Mouse (Mus musculus): ENCODE measurements around the gene A530084C06Rik. TPM values are rescaled to one million over a fixed set of nuclear protein-coding genes. Genes with fewer than 3 reads are reported as not detected.

A530084C06Rik gene
- not detected in 2 replicates for polyA plus RNA-seq (2015; fragmentation: Nextera tagmentation; extraction: Ambion mirVana)

GRCm38 (mm10) chr13:31558521-31559418 lies at the start of gene A530084C06Rik:
Gene A530084C06Rik, minus strand, starts transcription at chr13:31559333.
- no peaks in the 10 kb centered on the region for H3K36me3 ChIP-seq (ENCODE audit: control insufficient read depth, insufficient read depth, low read length)
- H3K9me3 ChIP-seq (ENCODE audit: control insufficient read depth, low read length), result no peaks in the 10 kb centered on the region
- peaks cover 76% of the 10 kb centered on the region for H3K27me3 ChIP-seq (ENCODE audit: control insufficient read depth, insufficient read depth, low read depth, low read length)
- peak; percentile 49 for ATAC-seq (ENCODE audit: low read depth)
- peaks cover 10% of the 10 kb centered on the region for H3K4me1 ChIP-seq (replicated peaks; ENCODE audit: control insufficient read depth, insufficient read depth, low read length)
- WGBS, result under 1% methylated on average over 87 of the region's 88 CpGs
- no peak within 1 kb of the TSS for H3K27ac ChIP-seq (ENCODE audit: low read length)
- peak within 1 kb of the TSS; percentile 64 for H3K4me3 ChIP-seq (ENCODE audit: low read length)
- H3K9ac ChIP-seq (ENCODE audit: low read length), result peak within 1 kb of the TSS; percentile 64
- peak within 1 kb of the TSS; percentile 100 for H3K4me2 ChIP-seq (ENCODE audit: low read depth, low read length)

DNA sequence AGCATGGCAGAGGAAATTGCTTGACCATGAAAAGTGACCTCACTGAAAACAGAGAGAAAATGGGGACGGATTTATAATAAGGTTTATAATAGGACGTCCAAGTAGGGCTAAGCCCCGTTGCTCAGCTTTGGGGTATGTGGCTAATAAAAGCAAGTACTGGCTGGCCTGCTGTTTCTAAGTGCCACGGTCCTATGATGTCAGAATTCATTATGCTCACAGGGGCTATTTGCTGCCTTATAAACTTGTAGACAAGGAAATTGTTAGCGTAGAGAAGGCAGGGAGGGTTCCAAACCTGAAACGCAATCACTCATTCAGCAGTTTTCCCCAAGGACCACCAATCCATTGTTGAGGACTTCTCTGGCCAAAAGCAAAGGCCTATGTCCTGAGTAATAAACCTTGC lies 44.8 kb upstream of the A530084C06Rik start:
- Histone ChIP-seq H3K4me3 (ENCODE audit: low read length) (no peak overlapping the region), H3K4me1 (replicated peaks; ENCODE audit: control insufficient read depth, insufficient read depth, low read length) (no peaks in the 10 kb centered on the region), H3K27ac (ENCODE audit: low read length) (no peak overlapping the region), H3K4me2 (ENCODE audit: low read depth, low read length) (no peak overlapping the region), H3K9me3 (ENCODE audit: control insufficient read depth, low read length) (no peaks in the 10 kb centered on the region), H3K9ac (ENCODE audit: low read length) (no peak overlapping the region), H3K36me3 (ENCODE audit: control insufficient read depth, insufficient read depth, low read length) (no peaks in the 10 kb centered on the region), H3K27me3 (ENCODE audit: control insufficient read depth, insufficient read depth, low read depth, low read length) (no peaks in the 10 kb centered on the region)
- WGBS, result 79% methylated on average over 6 of the region's 6 CpGs
- no peak for ATAC-seq (ENCODE audit: low read depth)

DNA sequence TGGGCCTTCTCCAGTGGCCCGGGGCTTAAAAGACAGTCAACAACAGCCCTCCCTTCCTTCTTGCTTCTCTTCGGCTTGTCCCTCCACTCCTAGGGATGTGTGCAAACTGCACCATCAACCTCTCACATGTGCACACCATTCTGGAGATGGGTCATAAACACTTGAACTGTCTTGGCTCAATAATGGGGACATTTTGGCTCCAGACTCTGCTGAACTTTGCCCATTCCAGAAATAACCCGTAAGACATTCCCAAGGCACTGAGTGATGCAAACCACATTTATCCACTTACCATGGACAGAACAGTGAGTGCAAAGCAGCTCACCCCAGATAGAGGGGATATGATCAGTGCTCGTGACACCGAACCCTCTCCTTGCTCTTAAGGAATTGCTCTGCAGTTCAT lies 40.4 kb upstream of the A530084C06Rik start:
- Histone ChIP-seq H3K36me3 (ENCODE audit: control insufficient read depth, insufficient read depth, low read length) (no peaks in the 10 kb centered on the region), H3K9ac (ENCODE audit: low read length) (no peak overlapping the region), H3K4me2 (ENCODE audit: low read depth, low read length) (no peak overlapping the region), H3K9me3 (ENCODE audit: control insufficient read depth, low read length) (no peaks in the 10 kb centered on the region), H3K4me3 (ENCODE audit: low read length) (no peak overlapping the region), H3K27me3 (ENCODE audit: control insufficient read depth, insufficient read depth, low read depth, low read length) (no peaks in the 10 kb centered on the region), H3K27ac (ENCODE audit: low read length) (no peak overlapping the region), H3K4me1 (replicated peaks; ENCODE audit: control insufficient read depth, insufficient read depth, low read length) (no peaks in the 10 kb centered on the region)
- WGBS, result 67% methylated on average over 5 of the region's 5 CpGs
- peak; percentile 82 for ATAC-seq (ENCODE audit: low read depth)

DNA sequence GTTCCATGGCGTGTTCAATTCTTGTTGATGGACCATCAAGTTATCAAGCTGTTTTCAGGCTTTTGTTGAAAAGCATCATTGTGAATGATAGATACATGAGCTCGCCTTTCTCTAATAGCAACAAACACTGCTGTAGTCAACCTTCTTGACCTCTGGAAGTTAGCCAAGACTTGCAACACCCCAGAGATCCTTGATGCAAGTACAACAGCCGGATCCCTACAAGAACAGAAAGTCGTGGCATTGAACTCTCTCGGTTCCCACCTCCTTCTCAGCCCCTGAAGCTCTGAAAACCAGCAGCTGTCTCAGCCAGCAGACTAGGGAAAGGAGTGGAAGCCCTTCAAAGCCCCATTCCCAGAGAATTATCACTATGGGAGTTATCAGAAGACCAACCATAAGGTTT lies 28.2 kb upstream of the A530084C06Rik start:
- Histone ChIP-seq H3K9ac (ENCODE audit: low read length) (no peak overlapping the region), H3K27ac (ENCODE audit: low read length) (no peak overlapping the region), H3K36me3 (ENCODE audit: control insufficient read depth, insufficient read depth, low read length) (no peaks in the 10 kb centered on the region), H3K4me3 (ENCODE audit: low read length) (no peak overlapping the region), H3K4me1 (replicated peaks; ENCODE audit: control insufficient read depth, insufficient read depth, low read length) (0 out of 2 replicates have a peak, but pooled peaks cover 3% of the 10 kb centered on the region), H3K27me3 (ENCODE audit: control insufficient read depth, insufficient read depth, low read depth, low read length) (no peaks in the 10 kb centered on the region), H3K4me2 (ENCODE audit: low read depth, low read length) (no peak overlapping the region), H3K9me3 (ENCODE audit: control insufficient read depth, low read length) (peaks cover 3% of the 10 kb centered on the region; the same call in 1 of the 2 replicates)
- 39% methylated on average over 5 of the region's 5 CpGs for WGBS
- ATAC-seq (ENCODE audit: low read depth), result peak; percentile 45; the same call in 1 of the 2 replicates

- H3K36me3 ChIP-seq (ENCODE audit: control insufficient read depth, insufficient read depth, low read length), result no peaks in the 10 kb centered on the region
- ATAC-seq (ENCODE audit: low read depth), result no peak
- no peaks in the 10 kb centered on the region for H3K27me3 ChIP-seq (ENCODE audit: control insufficient read depth, insufficient read depth, low read depth, low read length)
- H3K9ac ChIP-seq (ENCODE audit: low read length), result no peak overlapping the region
- 51% methylated on average over 9 of the region's 9 CpGs for WGBS
- peak overlapping the region; percentile 44; the same call in 1 of the 2 replicates for H3K4me2 ChIP-seq (ENCODE audit: low read depth, low read length)
- H3K4me3 ChIP-seq (ENCODE audit: low read length), result peak overlapping the region; percentile 14; the same call in 1 of the 2 replicates
- no peak overlapping the region for H3K27ac ChIP-seq (ENCODE audit: low read length)
- H3K4me1 ChIP-seq (replicated peaks; ENCODE audit: control insufficient read depth, insufficient read depth, low read length), result no peaks in the 10 kb centered on the region
- no peaks in the 10 kb centered on the region for H3K9me3 ChIP-seq (ENCODE audit: control insufficient read depth, low read length)
Observed at GRCm38 (mm10) chr13:31579866-31580265, 20.7 kb upstream of the A530084C06Rik start.

- Histone ChIP-seq H3K36me3 (ENCODE audit: control insufficient read depth, insufficient read depth, low read length) (no peaks in the 10 kb centered on the region), H3K9me3 (ENCODE audit: control insufficient read depth, low read length) (no peaks in the 10 kb centered on the region), H3K4me3 (ENCODE audit: low read length) (no peak overlapping the region), H3K4me1 (replicated peaks; ENCODE audit: control insufficient read depth, insufficient read depth, low read length) (no peaks in the 10 kb centered on the region), H3K27ac (ENCODE audit: low read length) (no peak overlapping the region), H3K27me3 (ENCODE audit: control insufficient read depth, insufficient read depth, low read depth, low read length) (no peaks in the 10 kb centered on the region), H3K9ac (ENCODE audit: low read length) (no peak overlapping the region), H3K4me2 (ENCODE audit: low read depth, low read length) (no peak overlapping the region)
- 59% methylated on average over 10 of the region's 10 CpGs for WGBS
- ATAC-seq (ENCODE audit: low read depth), result peak; percentile 61
Observed at GRCm38 (mm10) chr13:31578389-31578788, 19.3 kb upstream of the A530084C06Rik start.

DNA sequence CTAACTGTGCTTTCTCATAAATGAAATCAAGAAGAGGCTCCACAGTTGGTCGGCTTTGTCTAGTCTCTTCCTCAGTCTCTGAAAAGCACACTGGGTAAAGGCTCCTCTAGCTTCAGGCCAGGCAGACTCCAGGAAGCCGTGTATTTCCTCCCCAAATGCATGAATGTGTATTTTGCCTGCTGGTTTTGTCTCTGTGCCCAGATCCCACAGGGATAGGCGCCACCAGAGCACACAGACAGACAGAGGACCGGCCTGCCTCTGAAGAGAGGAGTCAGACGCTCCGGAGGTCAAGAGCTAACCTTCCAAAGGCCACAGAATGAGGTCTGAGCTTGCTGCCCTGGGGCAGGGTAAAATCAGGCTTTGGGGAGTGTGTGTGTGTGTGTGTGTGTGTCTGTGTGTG lies 18.4 kb upstream of the A530084C06Rik start:
- H3K4me1 ChIP-seq (replicated peaks; ENCODE audit: control insufficient read depth, insufficient read depth, low read length), result no peaks in the 10 kb centered on the region
- H3K4me3 ChIP-seq (ENCODE audit: low read length), result no peak overlapping the region
- H3K4me2 ChIP-seq (ENCODE audit: low read depth, low read length), result no peak overlapping the region
- H3K27me3 ChIP-seq (ENCODE audit: control insufficient read depth, insufficient read depth, low read depth, low read length), result no peaks in the 10 kb centered on the region
- no peak overlapping the region for H3K9ac ChIP-seq (ENCODE audit: low read length)
- 21% methylated on average over 6 of the region's 6 CpGs for WGBS
- no peaks in the 10 kb centered on the region for H3K36me3 ChIP-seq (ENCODE audit: control insufficient read depth, insufficient read depth, low read length)
- no peaks in the 10 kb centered on the region for H3K9me3 ChIP-seq (ENCODE audit: control insufficient read depth, low read length)
- ATAC-seq (ENCODE audit: low read depth), result peak; percentile 47; the same call in 1 of the 2 replicates
- no peak overlapping the region for H3K27ac ChIP-seq (ENCODE audit: low read length)

DNA sequence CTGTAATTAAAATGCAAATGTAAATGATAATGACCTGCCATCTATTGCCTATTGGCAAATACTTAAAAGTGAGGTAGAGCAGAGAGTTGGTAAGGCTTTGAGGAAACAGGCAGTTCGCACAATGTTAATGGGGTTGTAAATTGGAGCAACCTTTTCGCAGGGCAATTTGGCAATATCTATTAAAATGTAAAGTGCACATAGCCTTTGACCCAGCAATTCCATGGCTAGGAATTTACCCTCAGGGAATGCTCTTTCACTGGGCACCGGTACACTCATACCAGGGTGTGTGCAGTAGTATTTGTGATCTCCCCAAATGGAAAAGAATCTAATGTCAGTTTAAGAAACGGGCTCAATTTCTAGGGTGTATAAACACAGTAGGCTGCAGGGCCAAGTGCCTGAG lies 17.6 kb upstream of the A530084C06Rik start:
- no peaks in the 10 kb centered on the region for H3K4me1 ChIP-seq (replicated peaks; ENCODE audit: control insufficient read depth, insufficient read depth, low read length)
- 78% methylated on average over 4 of the region's 4 CpGs for WGBS
- H3K27ac ChIP-seq (ENCODE audit: low read length), result no peak overlapping the region
- H3K36me3 ChIP-seq (ENCODE audit: control insufficient read depth, insufficient read depth, low read length), result no peaks in the 10 kb centered on the region
- no peaks in the 10 kb centered on the region for H3K27me3 ChIP-seq (ENCODE audit: control insufficient read depth, insufficient read depth, low read depth, low read length)
- no peak overlapping the region for H3K9ac ChIP-seq (ENCODE audit: low read length)
- H3K4me2 ChIP-seq (ENCODE audit: low read depth, low read length), result no peak overlapping the region
- no peak overlapping the region for H3K4me3 ChIP-seq (ENCODE audit: low read length)
- ATAC-seq (ENCODE audit: low read depth), result no peak
- H3K9me3 ChIP-seq (ENCODE audit: control insufficient read depth, low read length), result no peaks in the 10 kb centered on the region

DNA sequence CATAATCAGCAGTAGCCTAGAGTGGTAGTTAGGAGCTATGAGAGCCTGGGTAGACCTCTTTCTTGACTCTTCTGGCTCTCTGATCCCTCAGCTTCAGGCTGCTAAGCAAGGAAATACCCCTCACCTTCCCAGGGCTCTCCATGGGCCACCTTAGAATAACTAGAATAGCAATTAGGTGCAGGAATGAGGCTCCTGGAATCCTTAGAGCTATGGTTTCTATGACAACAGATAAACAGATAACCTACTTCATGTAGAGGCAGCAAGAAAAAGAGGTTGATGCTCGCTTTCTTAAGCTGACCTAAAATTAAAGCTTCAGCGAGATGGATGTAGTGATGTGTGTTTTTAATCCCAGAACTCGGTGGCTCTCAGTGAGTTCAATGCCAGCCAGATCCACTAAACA lies 15.5 kb upstream of the A530084C06Rik start:
- no peaks in the 10 kb centered on the region for H3K9me3 ChIP-seq (ENCODE audit: control insufficient read depth, low read length)
- ATAC-seq (ENCODE audit: low read depth), result no peak
- no peak overlapping the region for H3K9ac ChIP-seq (ENCODE audit: low read length)
- H3K27me3 ChIP-seq (ENCODE audit: control insufficient read depth, insufficient read depth, low read depth, low read length), result no peaks in the 10 kb centered on the region
- no peak overlapping the region for H3K4me2 ChIP-seq (ENCODE audit: low read depth, low read length)
- no peaks in the 10 kb centered on the region for H3K36me3 ChIP-seq (ENCODE audit: control insufficient read depth, insufficient read depth, low read length)
- H3K4me1 ChIP-seq (replicated peaks; ENCODE audit: control insufficient read depth, insufficient read depth, low read length), result no peaks in the 10 kb centered on the region
- no peak overlapping the region for H3K27ac ChIP-seq (ENCODE audit: low read length)
- WGBS, result 70% methylated on average over 3 of the region's 3 CpGs
- no peak overlapping the region for H3K4me3 ChIP-seq (ENCODE audit: low read length)
